Mouse (Mus musculus) CH12.LX (cell line): ENCODE measurements around the gene Cdk5rap2. TPM values are rescaled to one million over a fixed set of nuclear protein-coding genes. Genes with fewer than 3 reads are reported as not detected.

Source experiments
- DNase-seq: peaks from one replicate; pipeline ENCODE4 v3.0.0-alpha.2; 2013; ENCODE audit errors: extremely low read depth
- H3K27ac ChIP-seq: 2 replicates; pipeline ENCODE4 v1.5.1; 2012; ENCODE audit warnings: low read depth, mild to moderate bottlenecking, control low read depth, moderate library complexity; ENCODE audit not compliant: insufficient read depth
- H3K27me3 ChIP-seq: replicated peaks from 2 replicates; pipeline ENCODE3; 2012; ENCODE audit warnings: inconsistent platforms
- H3K36me3 ChIP-seq, 2 experiments: replicated peaks in 1 of 2; 2 replicates each; pipeline versions ENCODE3 to v1.6.1; 2012; ENCODE audit warnings: inconsistent platforms in 1 of 2, low read length in 1 of 2, mild to moderate bottlenecking in 1 of 2, mixed read lengths in 1 of 2, moderate library complexity in 1 of 2; ENCODE audit not compliant: control insufficient read depth in 1 of 2, insufficient read depth in 1 of 2
- H3K4me1 ChIP-seq, 2 experiments: 2 replicates each; pipeline ENCODE4 v1.6.1; 2012; ENCODE audit warnings: inconsistent platforms in 1 of 2, moderate library complexity in 1 of 2; ENCODE audit not compliant: insufficient read depth in 2 of 2, control insufficient read depth in 1 of 2
- H3K4me2 ChIP-seq: 2 replicates; pipeline ENCODE4 v1.6.1; 2012; ENCODE audit warnings: low read depth, mild to moderate bottlenecking, control low read depth; ENCODE audit not compliant: poor library complexity, insufficient read depth, severe bottlenecking
- H3K4me3 ChIP-seq, 3 experiments: fragments of 150-350 bp in 1 of 3; sonication (generic) in 1 of 3; replicated peaks in 1 of 3; 2 replicates each; pipeline versions ENCODE3 to v1.5.1; 2011 to 2012; ENCODE audit warnings: low read depth in 2 of 3, low read length in 2 of 3, mild to moderate bottlenecking in 2 of 3, moderate library complexity in 2 of 3, control low read depth in 1 of 3, improper control_type of control experiment in 1 of 3, inconsistent platforms in 1 of 3, mixed read lengths in 1 of 3; ENCODE audit not compliant: poor library complexity in 1 of 3
- H3K79me2 ChIP-seq: replicated peaks from 2 replicates; pipeline ENCODE4 v1.6.1; 2012; ENCODE audit warnings: mild to moderate bottlenecking, moderate library complexity; ENCODE audit not compliant: control insufficient read depth, poor library complexity, insufficient read depth, severe bottlenecking; ENCODE audit errors: extremely low read depth
- H3K9ac ChIP-seq: 2 replicates; pipeline ENCODE4 v1.6.1; 2012; ENCODE audit warnings: low read depth, mild to moderate bottlenecking, control low read depth, moderate library complexity; ENCODE audit not compliant: insufficient read depth
- H3K9me3 ChIP-seq: replicated peaks from 2 replicates; pipeline ENCODE3; 2012; ENCODE audit warnings: low read length, inconsistent platforms, mixed read lengths
- BHLHE40 ChIP-seq: IDR thresholded peaks from 2 replicates; pipeline ENCODE4 v1.6.1; 2011; ENCODE audit warnings: mild to moderate bottlenecking, low read depth, low read length, improper control_type of control experiment
- CTCF ChIP-seq, 2 experiments: IDR thresholded peaks in 1 of 2; conservative IDR thresholded peaks in 1 of 2; 2 replicates each; pipeline ENCODE4 v1.5.1; 2011 to 2012; ENCODE audit warnings: low read depth in 2 of 2, low read length in 2 of 2, improper control_type of control experiment in 1 of 2, inconsistent platforms in 1 of 2, mild to moderate bottlenecking in 1 of 2, moderate library complexity in 1 of 2
- E2F4 ChIP-seq: IDR thresholded peaks from 2 replicates; pipeline ENCODE4 v1.6.1; 2011; ENCODE audit warnings: low read depth, low read length, improper control_type of control experiment; ENCODE audit not compliant: insufficient replicate concordance
- ELF1 ChIP-seq: IDR thresholded peaks from 2 replicates; pipeline ENCODE4 v1.6.1; 2014; ENCODE audit warnings: low read depth, mild to moderate bottlenecking, inconsistent platforms, low read length, improper control_type of control experiment
- ETS1 ChIP-seq: conservative IDR thresholded peaks from 2 replicates; pipeline ENCODE4 v1.6.1; 2012; ENCODE audit warnings: low read depth, mild to moderate bottlenecking, inconsistent platforms, low read length, improper control_type of control experiment, moderate library complexity
- GABPA ChIP-seq: IDR thresholded peaks from 2 replicates; pipeline ENCODE4 v1.6.1; 2012; ENCODE audit warnings: low read depth, low read length, improper control_type of control experiment, inconsistent platforms; ENCODE audit not compliant: insufficient replicate concordance
- IRF4 ChIP-seq: IDR thresholded peaks from 2 replicates; pipeline ENCODE4 v1.6.1; 2014; ENCODE audit warnings: low read depth, mild to moderate bottlenecking, inconsistent platforms, low read length, improper control_type of control experiment
- JUND ChIP-seq: conservative IDR thresholded peaks from 2 replicates; pipeline ENCODE4 v1.6.1; 2011; ENCODE audit warnings: low read depth, low read length, improper control_type of control experiment
- KAT2A ChIP-seq: IDR thresholded peaks from 2 replicates; pipeline ENCODE4 v1.6.1; 2012; ENCODE audit warnings: low read length, improper control_type of control experiment, inconsistent platforms; ENCODE audit not compliant: insufficient replicate concordance
- MAFK ChIP-seq: IDR thresholded peaks from 2 replicates; pipeline ENCODE4 v1.6.1; 2011; ENCODE audit warnings: low read length, improper control_type of control experiment; ENCODE audit not compliant: insufficient replicate concordance
- MXI1 ChIP-seq: IDR thresholded peaks from 2 replicates; pipeline ENCODE4 v1.6.1; 2011; ENCODE audit warnings: mild to moderate bottlenecking, low read depth, low read length, improper control_type of control experiment
- NELFE ChIP-seq: IDR thresholded peaks from 2 replicates; pipeline ENCODE4 v1.6.1; 2011; ENCODE audit warnings: low read depth, low read length, improper control_type of control experiment
- NRF1 ChIP-seq: IDR thresholded peaks from 2 replicates; pipeline ENCODE4 v1.6.1; 2014; ENCODE audit warnings: low read depth, mild to moderate bottlenecking, inconsistent platforms, low read length, improper control_type of control experiment, moderate library complexity
- PAX5 ChIP-seq: IDR thresholded peaks from 2 replicates; pipeline ENCODE4 v1.6.1; 2012; ENCODE audit warnings: low read length, inconsistent platforms, mixed read lengths
- POLR2A ChIP-seq: IDR thresholded peaks from 2 replicates; pipeline ENCODE4 v1.6.1; 2011; ENCODE audit warnings: low read depth, mild to moderate bottlenecking, improper control_type of control experiment, low read length
- POLR2AphosphoS2 ChIP-seq: IDR thresholded peaks from 2 replicates; pipeline ENCODE4 v1.6.1; 2011; ENCODE audit warnings: low read depth, low read length, improper control_type of control experiment
- RAD21 ChIP-seq: IDR thresholded peaks from 2 replicates; pipeline ENCODE4 v1.6.1; 2011; ENCODE audit warnings: low read depth, mild to moderate bottlenecking, low read length, improper control_type of control experiment, moderate library complexity
- SIN3A ChIP-seq: IDR thresholded peaks from 2 replicates; pipeline ENCODE4 v1.6.1; 2012; ENCODE audit warnings: low read length, improper control_type of control experiment, inconsistent platforms
- TBP ChIP-seq: conservative IDR thresholded peaks from 2 replicates; pipeline ENCODE4 v1.6.1; 2011; ENCODE audit warnings: low read depth, low read length, improper control_type of control experiment
- UBTF ChIP-seq: IDR thresholded peaks from 2 replicates; pipeline ENCODE4 v1.6.1; 2012; ENCODE audit warnings: low read depth, mild to moderate bottlenecking, inconsistent platforms, low read length, improper control_type of control experiment, moderate library complexity
- USF2 ChIP-seq: conservative IDR thresholded peaks from 2 replicates; pipeline ENCODE4 v1.6.1; 2011; ENCODE audit warnings: low read depth, low read length, improper control_type of control experiment
- ZC3H11A ChIP-seq: IDR thresholded peaks from 2 replicates; pipeline ENCODE4 v1.6.1; 2012; ENCODE audit warnings: low read depth, mild to moderate bottlenecking, inconsistent platforms, low read length, improper control_type of control experiment
- ZMIZ1 ChIP-seq: IDR thresholded peaks from 2 replicates; pipeline ENCODE4 v1.6.1; 2012; ENCODE audit warnings: low read depth, mild to moderate bottlenecking, inconsistent platforms, low read length, improper control_type of control experiment
- ZNF384 ChIP-seq: IDR thresholded peaks from 2 replicates; pipeline ENCODE4 v1.6.1; 2012; ENCODE audit warnings: low read depth, low read length, improper control_type of control experiment, inconsistent platforms
- dilution Hi-C: fragments of 300-500 bp; cut with MboI; formaldehyde crosslinking; loops from 2 replicates; pipeline ENCODE4 v1.14.3; 2020; ENCODE audit warnings: low sequenced_read_pairs; ENCODE audit not compliant: extremely low pct_unique_long_range_greater_than_20kb, extremely low pct_ligation_motif_present
- in situ Hi-C: fragments of 300-500 bp; cut with MboI; formaldehyde crosslinking; loops from 3 replicates; pipeline ENCODE4 v1.14.3; 2019; ENCODE audit warnings: low sequenced_read_pairs, low pct_ligation_motif_present, low pct_unique_long_range_greater_than_20kb, mixed read lengths
- polyA plus RNA-seq: library from polyadenylated mRNA; unstranded; fragments of >175 nt; gene quantifications from 2 replicates; pipeline ENCODE4 v1.2.1, GENCODE M21; 2012; ENCODE audit warnings: low read depth; ENCODE audit not compliant: insufficient read length
- total RNA-seq, 2 experiments: library from RNA; depleted of rRNA; stranded (reverse); fragments of 300-350 nt in 1 of 2; fragments of >200 nt in 1 of 2; gene quantifications; 2 replicates each; pipeline ENCODE4 v1.2.3; 2012 to 2014

The Cdk5rap2 gene
- total and polyA plus RNA-seq, 3 experiments: 12.1 to 26.3 (median 15.9) TPM

DNA sequence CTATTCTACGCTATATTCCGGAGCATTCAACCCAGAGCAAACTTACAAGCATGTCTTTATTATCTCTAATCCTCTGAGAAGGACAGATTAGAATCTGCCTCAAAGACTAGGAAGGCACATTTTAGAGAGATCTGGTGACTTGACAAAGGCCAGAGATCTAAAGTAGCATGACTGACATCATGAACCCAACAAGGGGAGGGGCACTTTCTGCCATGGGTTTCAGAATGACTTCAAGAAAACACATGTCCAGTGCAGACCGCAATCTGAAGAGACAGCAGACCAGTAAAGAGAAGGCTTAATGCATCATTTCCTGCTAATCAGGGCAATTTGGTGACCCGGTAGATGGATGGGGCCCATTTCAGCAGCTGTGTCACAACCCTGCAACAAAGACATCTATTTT lies 98.1 kb downstream of the Cdk5rap2 start:
- dilution Hi-C loops (no loop called here), in situ Hi-C loops (no loop called here)
- Histone ChIP-seq H3K9me3 (no peaks in the 10 kb centered on the region), H3K4me2 (no peak overlapping the region), H3K4me3 (no peak overlapping the region), H3K36me3 (peaks cover 17 to 78% of the 10 kb centered on the region in 2 experiments), H3K4me1 (peaks cover 3 to 8% of the 10 kb centered on the region in 2 experiments; a peak in 3 of 4 replicates), H3K9ac (no peak overlapping the region), H3K27ac (no peak overlapping the region), H3K79me2 (no peaks in the 10 kb centered on the region), H3K27me3 (no peaks in the 10 kb centered on the region)
- TF ChIP-seq IRF4 (peak; percentile 54; the same call in 1 of the 2 replicates), E2F4 (no peak), ELF1 (no peak), ZC3H11A (no peak), NRF1 (no peak), MXI1 (no peak), TBP (no peak)
- DNase-seq: peak; percentile 24

DNA sequence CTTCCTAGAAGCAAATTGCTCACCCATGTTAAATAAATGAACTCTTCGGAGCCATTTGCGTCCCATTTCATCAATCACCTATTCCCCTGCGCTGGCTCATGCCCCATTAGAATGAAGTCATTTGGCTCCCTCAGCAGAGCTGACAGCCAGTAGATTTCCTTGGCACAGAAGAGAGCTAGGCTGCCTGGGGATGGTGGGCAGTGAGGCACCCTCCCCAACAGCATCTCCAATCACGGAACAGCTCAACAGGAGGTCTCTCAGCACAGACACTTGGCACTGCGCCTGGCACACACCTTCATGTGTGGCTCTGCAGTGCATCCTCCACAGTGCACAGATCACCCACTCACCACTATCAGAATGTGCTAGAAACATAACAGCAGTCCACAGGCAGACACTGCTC lies 98.7 kb downstream of the Cdk5rap2 start:
- in situ Hi-C loops: no loop called here
- no peak overlapping the region for H3K9ac ChIP-seq
- DNase-seq: no peak
- H3K79me2 ChIP-seq: no peaks in the 10 kb centered on the region
- peaks cover 3 to 14% of the 10 kb centered on the region in 2 experiments for H3K4me1 ChIP-seq
- H3K27ac ChIP-seq: no peak overlapping the region
- dilution Hi-C loops: no loop called here
- no peak for TF ChIP-seq PAX5
- no peak for TF ChIP-seq UBTF
- no peak for TF ChIP-seq NRF1
- no peak for TF ChIP-seq CTCF (conservative IDR thresholded peaks at IDR 0.05 in 1 of 2, IDR thresholded peaks at IDR 0.05 in 1 of 2; ENCODE audit: low read depth in 2 of 2, low read length in 2 of 2)
- no peak for TF ChIP-seq ETS1
- no peak for TF ChIP-seq NELFE
- no peak for TF ChIP-seq USF2
- no peak for TF ChIP-seq E2F4
- no peak for TF ChIP-seq RAD21
- no peak for TF ChIP-seq ZC3H11A
- no peak for TF ChIP-seq KAT2A
- TF ChIP-seq JUND: no peak
- TF ChIP-seq POLR2AphosphoS2: no peak
- TF ChIP-seq MAFK: no peak
- no peak for TF ChIP-seq BHLHE40
- TF ChIP-seq GABPA: no peak
- no peak for TF ChIP-seq ZNF384
- no peak for TF ChIP-seq ZMIZ1
- TF ChIP-seq POLR2A: no peak
- TF ChIP-seq SIN3A: no peak
- H3K4me2 ChIP-seq: no peak overlapping the region
- H3K9me3 ChIP-seq: no peaks in the 10 kb centered on the region
- no peak overlapping the region for H3K4me3 ChIP-seq
- peaks cover 12 to 77% of the 10 kb centered on the region in 2 experiments for H3K36me3 ChIP-seq
- no peaks in the 10 kb centered on the region for H3K27me3 ChIP-seq
